Mouse (Mus musculus) stomach, postnatal 0 days (tissue): ENCODE measurements around the gene Sema5a. TPM values are rescaled to one million over a fixed set of nuclear protein-coding genes. Genes with fewer than 3 reads are reported as not detected.

ENCODE experiments used
- ATAC-seq: fragments of 200-750 bp; cut with Nextera tagmentation; 2 replicates; pipeline ENCODE4 v1.8.0; 2017; ENCODE audit not compliant: low FRiP score, low TSS enrichment
- DNase-seq: peaks from one replicate; pipeline ENCODE4 v3.0.0-alpha.2; 2016; ENCODE audit warnings: low spot score
- H3K27ac ChIP-seq: fragments of 300-500 bp; sonication (generic); replicated peaks from 2 replicates; pipeline ENCODE4 v1.5.1; 2014; ENCODE audit warnings: mild to moderate bottlenecking, control low read depth
- H3K27me3 ChIP-seq: fragments of 300-500 bp; sonication (generic); 2 replicates; pipeline ENCODE4 v1.6.1; 2014; ENCODE audit warnings: low read length; ENCODE audit not compliant: control insufficient read depth, insufficient read depth
- H3K36me3 ChIP-seq: fragments of 300-500 bp; sonication (generic); 2 replicates; pipeline ENCODE4 v1.6.1; 2014; ENCODE audit warnings: low read length, mixed read lengths; ENCODE audit not compliant: control insufficient read depth, insufficient read depth
- H3K4me1 ChIP-seq: fragments of 300-500 bp; sonication (generic); replicated peaks from 2 replicates; pipeline ENCODE4 v1.6.1; 2014; ENCODE audit warnings: antibody characterized with exemption; ENCODE audit not compliant: control insufficient read depth, insufficient read depth
- H3K4me2 ChIP-seq: fragments of 300-500 bp; sonication (generic); replicated peaks from 2 replicates; pipeline ENCODE4 v1.6.1; 2014; ENCODE audit warnings: low read depth, mild to moderate bottlenecking, control low read depth, moderate library complexity
- H3K4me3 ChIP-seq: fragments of 300-500 bp; sonication (generic); 2 replicates; pipeline ENCODE4 v1.5.1; 2014; ENCODE audit warnings: low read depth, low read length, control low read depth
- H3K9ac ChIP-seq: fragments of 300-500 bp; sonication (generic); 2 replicates; pipeline ENCODE4 v1.6.1; 2014; ENCODE audit warnings: mild to moderate bottlenecking, low read length, control low read depth, mixed read lengths
- H3K9me3 ChIP-seq: fragments of 300-500 bp; sonication (generic); 2 replicates; pipeline ENCODE4 v1.6.1; 2016; ENCODE audit warnings: low read length; ENCODE audit not compliant: control insufficient read depth
- CTCF ChIP-seq: IDR thresholded peaks from 2 replicates; pipeline ENCODE4 v1.5.1; 2016; ENCODE audit warnings: antibody characterized with exemption, low read depth, mild to moderate bottlenecking, moderate library complexity
- EP300 ChIP-seq: optimal IDR thresholded peaks from 2 replicates; pipeline ENCODE3; 2016; ENCODE audit warnings: antibody characterized with exemption
- WGBS: fragments of 180-500 bp; shearing (Covaris S2); extraction: QIAGEN DNeasy Blood & Tissue Kit; methylation state at CpG from one replicate; pipeline ENCODE4 v1.1.7; 2014; 5-methylcytosine and 5-hydroxymethylcytosine counted together
- polyA plus RNA-seq: library from polyadenylated mRNA; unstranded; fragments of >200 nt; fragmentation: Nextera tagmentation; extraction: Ambion mirVana; gene quantifications from 2 replicates; pipeline ENCODE4 v1.2.1, GENCODE M21; 2015

Sema5a gene
- polyA plus RNA-seq, 1 experiment from 2014 or later: 5.5 TPM

DNA sequence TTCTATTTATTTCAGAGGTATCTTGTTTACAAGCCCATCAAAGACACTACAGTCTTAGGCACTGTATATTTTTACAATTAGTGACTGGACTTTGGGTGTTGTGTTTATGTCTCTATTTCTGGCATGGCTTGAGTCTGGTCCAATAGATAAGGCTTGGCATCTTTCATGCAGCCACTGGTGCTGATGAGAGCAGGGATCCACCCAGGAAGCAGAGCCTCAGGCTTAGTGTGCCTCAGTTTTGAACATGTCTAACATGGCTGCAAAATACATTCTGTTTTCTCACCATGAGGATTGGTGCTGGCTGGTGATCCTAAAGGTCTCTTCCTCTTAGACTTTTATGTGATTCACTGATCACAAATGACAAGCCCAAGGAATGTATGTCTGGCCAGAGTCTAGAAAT, 263.7 kb downstream of the Sema5a start:
- no peak for TF ChIP-seq CTCF
- ATAC-seq (no peak), DNase-seq (no peak)
- Histone ChIP-seq H3K27me3 (no peaks in the 10 kb centered on the region), H3K4me1 (no peaks in the 10 kb centered on the region), H3K4me3 (no peak overlapping the region), H3K9me3 (no peaks in the 10 kb centered on the region), H3K27ac (no peak overlapping the region), H3K36me3 (no peaks in the 10 kb centered on the region), H3K9ac (no peak overlapping the region), H3K4me2 (no peak overlapping the region)

DNA sequence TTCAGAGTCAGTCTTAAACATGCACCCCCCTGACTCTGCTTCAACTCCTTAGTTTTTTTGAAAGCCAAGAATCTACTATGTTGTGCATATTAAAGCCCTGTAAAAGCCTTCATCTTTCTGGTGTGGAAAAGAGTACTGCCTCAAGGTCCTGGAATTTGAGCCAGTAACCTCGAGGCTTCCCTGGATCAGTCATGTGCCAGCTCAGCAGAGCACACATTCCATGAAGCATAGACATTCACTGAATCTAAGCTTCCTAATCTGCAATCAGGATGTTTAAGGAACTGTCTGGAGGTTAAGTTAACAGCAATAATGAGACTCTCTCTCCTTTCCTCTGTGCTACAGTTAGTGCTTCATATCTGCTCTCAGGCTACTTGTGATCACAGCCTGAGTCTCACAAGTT, 270.3 kb downstream of the Sema5a start:
- Histone ChIP-seq H3K4me1 (no peaks in the 10 kb centered on the region), H3K36me3 (no peaks in the 10 kb centered on the region), H3K4me2 (no peak overlapping the region), H3K9me3 (no peaks in the 10 kb centered on the region), H3K9ac (no peak overlapping the region), H3K4me3 (no peak overlapping the region), H3K27me3 (no peaks in the 10 kb centered on the region), H3K27ac (no peak overlapping the region)
- ATAC-seq (no peak), DNase-seq (no peak)
- TF ChIP-seq CTCF: no peak
- no peak for TF ChIP-seq EP300
- 31% methylated on average over 1 of the region's 1 CpGs for WGBS

DNA sequence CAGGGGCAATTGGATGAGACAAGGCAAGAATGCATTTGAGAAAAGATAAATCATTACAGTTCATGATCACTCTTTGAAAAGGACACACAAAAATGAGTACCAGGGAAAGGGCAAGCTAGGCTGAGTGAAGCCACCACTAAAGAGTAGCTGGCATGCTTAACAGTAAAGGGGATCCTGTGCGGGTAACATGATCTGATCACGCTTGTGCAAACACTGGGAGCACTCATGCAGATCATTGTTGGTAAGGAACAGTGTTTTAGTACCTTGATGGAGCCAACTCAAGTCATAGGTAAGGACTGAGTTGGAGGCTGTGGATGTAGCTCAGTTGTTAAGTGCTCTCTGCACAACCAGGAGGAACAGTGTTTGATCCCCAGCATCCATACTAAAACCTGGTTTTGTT, 273.3 kb downstream of the Sema5a start:
- Histone ChIP-seq H3K9me3 (no peaks in the 10 kb centered on the region), H3K4me3 (no peak overlapping the region), H3K4me2 (no peak overlapping the region), H3K27ac (no peak overlapping the region), H3K4me1 (no peaks in the 10 kb centered on the region), H3K27me3 (no peaks in the 10 kb centered on the region), H3K36me3 (no peaks in the 10 kb centered on the region), H3K9ac (no peak overlapping the region)
- ATAC-seq (no peak), DNase-seq (no peak)
- TF ChIP-seq CTCF (no peak), EP300 (no peak)
- WGBS: 80% methylated on average over 2 of the region's 2 CpGs

DNA sequence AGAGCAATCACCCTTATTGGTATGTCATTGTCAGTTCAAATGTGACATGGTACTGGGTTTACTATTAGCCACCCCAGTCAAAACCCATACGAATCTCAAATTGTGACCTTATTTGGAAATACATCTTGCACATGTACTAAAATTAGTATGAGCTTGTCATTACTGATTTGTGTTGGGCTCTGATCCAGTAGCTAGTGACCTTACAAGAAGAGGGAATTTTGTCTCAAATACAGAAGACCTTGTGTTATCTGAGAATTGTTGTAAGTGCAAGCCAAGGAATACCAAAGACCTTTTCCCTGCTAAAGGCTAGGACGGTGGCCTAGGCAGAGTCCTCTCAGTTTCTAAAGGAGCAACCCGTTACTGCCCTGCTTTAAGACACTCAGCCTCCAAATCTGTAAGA, 287.9 kb downstream of the Sema5a start:
- H3K9ac ChIP-seq: no peak overlapping the region
- H3K27me3 ChIP-seq: no peaks in the 10 kb centered on the region
- TF ChIP-seq CTCF (no peak), EP300 (no peak)
- no peak overlapping the region for H3K27ac ChIP-seq
- no peaks in the 10 kb centered on the region for H3K4me1 ChIP-seq
- WGBS: 50% methylated on average over 3 of the region's 3 CpGs
- DNase-seq (no peak), ATAC-seq (no peak)
- no peak overlapping the region for H3K4me3 ChIP-seq
- H3K4me2 ChIP-seq: no peak overlapping the region
- H3K9me3 ChIP-seq: no peaks in the 10 kb centered on the region
- no peaks in the 10 kb centered on the region for H3K36me3 ChIP-seq

DNA sequence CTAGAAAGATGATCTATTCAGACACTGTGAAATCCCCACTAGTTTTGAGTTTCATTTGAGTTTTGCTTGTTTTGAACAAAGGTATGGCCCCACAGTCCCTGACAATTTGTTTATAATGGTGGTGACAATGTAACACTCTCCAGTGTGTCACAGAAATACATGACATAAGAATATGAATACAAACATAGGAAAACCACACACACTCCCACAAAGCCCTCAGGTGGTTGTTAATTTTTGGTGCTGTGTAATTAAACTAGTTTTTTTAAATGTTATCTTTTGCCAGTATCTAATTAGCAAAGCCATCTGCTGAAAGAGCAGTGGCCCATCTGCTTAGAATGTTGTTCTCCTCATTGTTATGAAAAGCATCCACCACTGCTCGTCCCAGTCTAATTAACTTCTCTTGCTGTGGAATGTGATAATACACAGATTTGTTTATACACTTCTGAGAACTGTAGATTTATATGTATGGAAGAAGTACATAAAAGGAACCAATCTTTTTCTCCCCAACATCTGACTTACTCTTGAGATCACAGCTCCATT, 289.0 kb downstream of the Sema5a start:
- no peak overlapping the region for H3K27ac ChIP-seq
- H3K9ac ChIP-seq: no peak overlapping the region
- WGBS: 35% methylated on average over 1 of the region's 1 CpGs
- no peaks in the 10 kb centered on the region for H3K27me3 ChIP-seq
- no peak for TF ChIP-seq CTCF
- no peak for TF ChIP-seq EP300
- no peaks in the 10 kb centered on the region for H3K36me3 ChIP-seq
- H3K4me1 ChIP-seq: no peaks in the 10 kb centered on the region
- H3K4me3 ChIP-seq: no peak overlapping the region
- no peak for DNase-seq
- H3K9me3 ChIP-seq: no peaks in the 10 kb centered on the region
- ATAC-seq: no peak
- no peak overlapping the region for H3K4me2 ChIP-seq

DNA sequence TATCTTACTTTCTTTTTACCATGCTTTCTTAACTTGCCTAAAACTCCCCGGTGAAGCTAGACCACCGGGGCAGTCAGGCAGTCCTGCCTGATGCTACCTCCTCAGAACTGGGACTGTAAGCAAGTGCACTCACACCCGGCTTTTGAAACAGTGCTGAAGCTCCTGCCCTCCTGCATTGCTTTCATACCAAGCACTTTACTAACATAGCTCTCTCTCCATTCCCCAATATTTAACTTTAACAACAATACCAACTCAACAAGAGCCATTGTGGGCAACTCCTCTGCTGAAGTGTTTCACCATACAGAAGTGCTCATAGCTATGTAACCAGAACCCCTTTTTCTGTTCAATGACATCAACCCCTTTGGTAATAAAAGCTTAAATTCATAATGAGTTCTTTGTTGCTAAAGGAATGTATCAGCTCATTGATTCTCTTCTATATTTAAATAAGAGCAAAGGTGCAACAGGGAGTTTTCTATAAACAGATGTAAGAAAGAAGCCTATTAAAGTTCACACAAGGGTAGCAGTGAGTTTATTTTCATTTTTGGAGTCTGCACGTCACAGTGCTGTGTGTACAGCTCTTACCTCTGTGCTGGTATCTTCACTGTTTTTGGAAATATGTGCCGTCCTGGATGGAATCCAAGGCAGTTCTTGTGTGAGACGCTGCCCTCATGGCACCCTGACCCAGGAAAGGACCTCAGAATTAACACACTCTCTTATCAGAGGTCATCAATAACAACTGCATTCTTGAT, 292.3 kb downstream of the Sema5a start:
- no peak for DNase-seq
- WGBS: 55% methylated on average over 6 of the region's 6 CpGs

More for the DNA sequence above, 292.3 kb downstream of the Sema5a start:
- Histone ChIP-seq H3K27ac (no peak overlapping the region), H3K36me3 (no peaks in the 10 kb centered on the region), H3K27me3 (no peaks in the 10 kb centered on the region), H3K9ac (no peak overlapping the region), H3K9me3 (no peaks in the 10 kb centered on the region), H3K4me3 (no peak overlapping the region), H3K4me1 (no peaks in the 10 kb centered on the region), H3K4me2 (no peak overlapping the region)
- ATAC-seq: no peak
- TF ChIP-seq EP300 (no peak), CTCF (no peak)
